Mouse (Mus musculus) liver, embryonic 15.5 days (tissue): Measurements from ENCODE around the gene Tub. TPM values are rescaled to one million over a fixed set of nuclear protein-coding genes. Genes with fewer than 3 reads are reported as not detected.

Experiments
- ATAC-seq: fragments of 200-750 bp; cut with Nextera tagmentation; 2 replicates; pipeline ENCODE4 v1.8.0; 2017; ENCODE audit warnings: moderate number of reproducible peaks, mild to moderate bottlenecking, moderate library complexity; ENCODE audit not compliant: insufficient read depth
- H3K27ac ChIP-seq: fragments of 300-500 bp; sonication (generic); replicated peaks from 2 replicates; pipeline ENCODE4 v1.5.1; 2015; ENCODE audit warnings: mild to moderate bottlenecking, inconsistent platforms
- H3K27me3 ChIP-seq: fragments of 300-500 bp; sonication (generic); 2 replicates; pipeline ENCODE4 v1.6.1; 2015; ENCODE audit warnings: mild to moderate bottlenecking, inconsistent platforms
- H3K36me3 ChIP-seq: fragments of 300-500 bp; sonication (generic); replicated peaks from 2 replicates; pipeline ENCODE4 v1.6.1; 2015; ENCODE audit warnings: moderate library complexity, mild to moderate bottlenecking, inconsistent platforms
- H3K4me1 ChIP-seq: fragments of 300-500 bp; sonication (generic); replicated peaks from 2 replicates; pipeline ENCODE4 v1.6.1; 2015; ENCODE audit warnings: inconsistent platforms
- H3K4me2 ChIP-seq: fragments of 300-500 bp; sonication (generic); 2 replicates; pipeline ENCODE4 v1.6.1; 2015; ENCODE audit warnings: moderate library complexity, mild to moderate bottlenecking, inconsistent platforms
- H3K4me3 ChIP-seq: fragments of 300-500 bp; sonication (generic); replicated peaks from 2 replicates; pipeline ENCODE4 v1.5.1; 2015; ENCODE audit warnings: mild to moderate bottlenecking, inconsistent platforms
- H3K9ac ChIP-seq: fragments of 300-500 bp; sonication (generic); 2 replicates; pipeline ENCODE4 v1.6.1; 2015; ENCODE audit warnings: moderate library complexity, mild to moderate bottlenecking, inconsistent platforms
- H3K9me3 ChIP-seq: fragments of 300-500 bp; sonication (generic); replicated peaks from 2 replicates; pipeline ENCODE4 v1.6.1; 2016; ENCODE audit warnings: inconsistent platforms
- WGBS: fragments of 180-500 bp; shearing (Covaris S2); methylation state at CpG from one replicate; pipeline ENCODE4 v1.1.7; 2015; ENCODE audit warnings: mixed read lengths; ENCODE audit not compliant: insufficient replicate concordance; 5-methylcytosine and 5-hydroxymethylcytosine counted together
- polyA plus RNA-seq: library from polyadenylated mRNA; unstranded; fragments of >200 nt; fragmentation: Nextera tagmentation; extraction: Ambion mirVana; gene quantifications from 2 replicates; pipeline ENCODE4 v1.2.1, GENCODE M21; 2015

Tub gene
- polyA plus RNA-seq, 1 experiment from 2014 or later = 0.05 TPM

DNA sequence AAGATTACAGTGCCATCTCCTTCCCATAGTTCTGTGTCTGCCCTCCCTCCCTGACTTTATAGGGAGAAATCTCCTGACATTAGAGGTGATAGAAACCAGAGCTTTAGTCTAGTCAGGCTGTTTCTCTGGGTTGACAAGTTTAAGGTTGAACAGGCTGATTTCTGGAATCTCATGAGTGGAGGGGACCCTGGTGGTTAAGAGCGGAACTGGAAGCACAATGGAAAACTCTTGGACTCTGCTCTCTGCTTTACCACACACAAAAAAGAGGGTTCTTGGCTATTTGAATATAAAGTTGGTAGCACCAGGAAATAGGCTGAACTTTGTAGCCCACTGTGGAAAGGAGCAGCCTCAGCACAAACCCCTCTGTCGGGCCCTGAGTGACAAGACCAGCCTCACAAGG is 81.9 kb downstream of the Tub start:
- no peak for ATAC-seq
- 57% methylated on average over 2 of the region's 2 CpGs for WGBS
- Histone ChIP-seq H3K36me3 (no peaks in the 10 kb centered on the region), H3K4me2 (no peak overlapping the region), H3K27me3 (no peaks in the 10 kb centered on the region), H3K9me3 (no peaks in the 10 kb centered on the region), H3K4me3 (no peak overlapping the region), H3K9ac (no peak overlapping the region), H3K4me1 (no peaks in the 10 kb centered on the region), H3K27ac (no peak overlapping the region)

DNA sequence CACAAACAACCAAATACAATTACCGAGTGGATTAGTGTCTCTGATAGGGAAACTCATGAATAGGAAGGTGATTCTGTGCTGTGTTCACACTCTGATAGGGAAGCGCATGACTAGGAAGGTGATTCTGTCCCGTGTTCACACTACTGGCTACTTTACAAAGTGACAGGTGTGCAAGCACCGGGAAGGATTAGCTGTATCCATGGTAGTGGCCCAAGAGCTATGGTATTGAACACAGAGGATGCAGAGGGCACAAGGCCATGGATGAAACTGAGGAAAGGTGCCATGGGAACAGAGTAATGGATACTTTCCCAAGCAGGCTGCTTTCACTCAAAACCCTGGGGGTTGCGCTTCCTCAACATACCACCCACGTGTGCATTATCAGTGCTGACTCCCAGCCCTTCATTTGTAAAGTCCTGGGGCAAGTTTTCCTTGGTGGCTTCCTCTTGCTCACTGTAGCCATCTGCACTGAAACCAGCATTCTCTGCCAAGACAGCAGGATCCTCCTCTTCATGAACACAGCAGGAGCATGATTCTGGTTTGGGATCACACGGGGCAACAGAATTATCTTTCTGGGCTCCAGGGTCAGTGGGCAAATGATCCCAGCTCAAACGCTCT is 88.1 kb downstream of the Tub start:
- Histone ChIP-seq H3K4me1 (no peaks in the 10 kb centered on the region), H3K4me3 (no peak overlapping the region), H3K9ac (no peak overlapping the region), H3K4me2 (no peak overlapping the region), H3K27me3 (no peaks in the 10 kb centered on the region), H3K27ac (no peak overlapping the region), H3K9me3 (no peaks in the 10 kb centered on the region), H3K36me3 (no peaks in the 10 kb centered on the region)
- no peak for ATAC-seq
- 60% methylated on average over 8 of the region's 8 CpGs for WGBS

DNA sequence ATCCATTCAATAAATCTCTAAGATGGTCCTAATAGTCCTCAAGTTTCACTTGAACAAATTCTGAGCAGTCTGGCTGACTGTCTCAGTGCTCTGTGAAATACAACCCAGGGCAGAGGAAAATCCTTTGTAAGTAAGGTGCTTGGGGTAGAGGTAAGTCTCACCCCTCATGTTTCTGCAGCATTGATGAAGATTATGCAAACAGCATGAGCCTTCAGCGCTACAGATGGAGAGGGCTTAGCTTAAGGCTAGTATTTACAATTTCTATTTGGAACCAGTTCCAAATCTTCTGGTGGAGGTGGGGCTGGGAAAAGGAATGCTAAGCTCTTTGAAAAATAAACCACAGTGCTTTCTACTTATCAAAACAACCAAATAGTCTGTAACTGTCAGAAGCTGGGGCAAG is 88.8 kb downstream of the Tub start:
- no peak overlapping the region for H3K4me2 ChIP-seq
- 46% methylated on average over 1 of the region's 1 CpGs for WGBS
- H3K27me3 ChIP-seq = no peaks in the 10 kb centered on the region
- H3K9ac ChIP-seq = no peak overlapping the region
- H3K9me3 ChIP-seq = no peaks in the 10 kb centered on the region
- H3K36me3 ChIP-seq = no peaks in the 10 kb centered on the region
- ATAC-seq = no peak
- H3K27ac ChIP-seq = no peak overlapping the region
- H3K4me1 ChIP-seq = no peaks in the 10 kb centered on the region
- no peak overlapping the region for H3K4me3 ChIP-seq

DNA sequence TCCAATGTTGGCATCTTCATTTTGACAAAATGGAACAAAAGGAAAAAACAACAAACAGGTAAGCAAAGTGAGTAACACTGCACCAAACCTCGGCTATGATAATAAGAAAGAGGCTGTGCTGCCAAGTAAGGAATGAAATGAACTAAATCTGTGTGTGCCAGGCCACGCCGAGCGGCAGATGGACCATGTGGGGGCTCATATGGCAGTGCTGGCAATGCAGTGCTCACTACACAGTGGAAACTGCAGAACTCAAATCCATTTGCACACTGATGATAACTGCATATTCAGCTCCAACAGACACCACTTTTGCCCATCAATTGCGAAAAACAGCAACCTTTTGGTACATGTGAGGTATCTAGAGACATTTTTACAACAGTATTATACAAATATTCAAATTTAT is 89.3 kb downstream of the Tub start:
- Histone ChIP-seq H3K36me3 (no peaks in the 10 kb centered on the region), H3K9ac (no peak overlapping the region), H3K4me1 (no peaks in the 10 kb centered on the region), H3K4me3 (no peak overlapping the region), H3K27ac (no peak overlapping the region), H3K27me3 (no peaks in the 10 kb centered on the region), H3K9me3 (no peaks in the 10 kb centered on the region), H3K4me2 (no peak overlapping the region)
- WGBS = 67% methylated on average over 5 of the region's 5 CpGs
- ATAC-seq = no peak

DNA sequence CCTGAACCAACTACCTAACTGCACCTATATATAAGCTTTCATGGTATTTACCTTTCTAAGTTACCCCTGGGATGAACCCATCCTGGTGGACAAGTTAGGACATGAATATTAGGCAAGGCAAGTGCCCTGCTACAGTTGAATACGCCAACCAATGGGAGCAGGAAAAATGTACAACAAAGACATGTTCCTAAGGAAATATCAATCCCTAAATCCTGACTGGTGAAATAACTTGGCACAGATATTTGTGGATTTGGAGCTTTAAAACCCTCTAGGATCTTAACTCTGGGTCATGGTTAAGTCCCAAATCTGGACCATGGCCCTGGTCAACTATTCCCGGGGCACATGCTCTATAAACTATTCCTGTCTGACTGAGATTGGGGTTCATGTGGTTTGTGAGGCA is 95.7 kb downstream of the Tub start:
- no peak for ATAC-seq
- Histone ChIP-seq H3K4me1 (no peaks in the 10 kb centered on the region), H3K9ac (no peak overlapping the region), H3K4me3 (no peak overlapping the region), H3K4me2 (no peak overlapping the region), H3K27me3 (no peaks in the 10 kb centered on the region), H3K9me3 (no peaks in the 10 kb centered on the region), H3K27ac (no peak overlapping the region), H3K36me3 (no peaks in the 10 kb centered on the region)
- WGBS = 73% methylated on average over 2 of the region's 2 CpGs

DNA sequence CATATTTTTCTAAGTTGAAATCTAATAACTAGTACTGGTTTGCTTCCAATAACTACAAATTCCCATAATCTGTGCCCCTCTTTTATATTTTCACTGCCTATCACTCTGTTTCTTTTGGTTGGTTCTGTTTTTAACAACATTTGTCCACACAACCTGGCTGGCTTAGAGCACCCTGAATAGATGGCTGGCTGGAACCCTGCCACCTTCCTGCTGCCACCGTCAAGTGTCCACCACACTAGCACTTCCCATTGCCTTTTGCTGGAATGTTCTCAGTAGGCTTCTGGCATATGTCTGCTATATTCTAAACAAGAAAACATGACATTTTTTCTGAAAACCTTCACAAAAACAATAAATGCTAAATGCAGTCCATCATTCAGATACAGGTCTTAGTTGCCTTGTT is 100.7 kb downstream of the Tub start:
- ATAC-seq = no peak
- Histone ChIP-seq H3K36me3 (no peaks in the 10 kb centered on the region), H3K4me3 (no peak overlapping the region), H3K9me3 (no peaks in the 10 kb centered on the region), H3K4me1 (no peaks in the 10 kb centered on the region), H3K27ac (no peak overlapping the region), H3K4me2 (no peak overlapping the region), H3K9ac (no peak overlapping the region), H3K27me3 (no peaks in the 10 kb centered on the region)
- WGBS = 68% methylated on average over 1 of the region's 1 CpGs

DNA sequence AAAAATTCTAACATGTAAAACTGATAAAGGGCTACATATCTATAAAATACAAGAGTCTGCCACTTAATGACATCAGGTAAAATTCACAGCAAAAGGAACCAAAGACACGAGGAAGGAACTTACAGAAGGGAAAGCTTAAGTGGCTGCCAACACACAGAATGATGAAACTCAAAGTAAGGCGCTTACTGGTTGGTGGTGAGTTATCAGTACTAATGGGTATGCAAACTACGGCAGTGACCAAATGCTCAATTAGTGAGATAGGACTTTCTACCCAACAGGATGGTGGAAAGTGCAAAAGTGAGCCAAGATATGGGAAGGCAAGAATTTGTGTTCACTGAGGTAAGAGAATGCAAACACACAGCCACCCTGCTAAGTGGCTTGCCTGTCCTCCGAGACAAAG is 109.4 kb downstream of the Tub start:
- no peaks in the 10 kb centered on the region for H3K9me3 ChIP-seq
- H3K27me3 ChIP-seq = no peaks in the 10 kb centered on the region
- H3K36me3 ChIP-seq = no peaks in the 10 kb centered on the region
- no peak overlapping the region for H3K27ac ChIP-seq
- no peaks in the 10 kb centered on the region for H3K4me1 ChIP-seq
- WGBS = 56% methylated on average over 4 of the region's 4 CpGs
- ATAC-seq = no peak
- no peak overlapping the region for H3K4me3 ChIP-seq
- H3K9ac ChIP-seq = no peak overlapping the region
- no peak overlapping the region for H3K4me2 ChIP-seq

DNA sequence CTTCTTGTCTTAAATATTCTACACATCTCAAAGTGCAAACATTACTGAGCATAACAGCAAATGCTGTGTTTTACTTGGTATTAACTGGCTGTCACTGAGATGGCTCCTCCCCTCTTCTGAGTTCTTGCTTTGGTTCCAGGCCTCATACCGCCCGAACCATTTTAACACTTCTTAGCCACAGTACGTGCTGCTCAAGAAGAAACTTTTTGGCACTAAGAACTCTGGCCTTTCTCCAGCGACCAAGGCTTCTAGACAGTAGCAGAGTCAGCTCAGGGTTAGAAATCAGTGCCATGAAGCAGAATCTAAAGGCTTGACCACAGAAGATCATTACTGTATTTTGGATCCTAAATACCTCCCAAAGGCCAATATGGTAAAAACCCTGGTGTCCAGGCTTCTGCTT is 119.5 kb downstream of the Tub start:
- 68% methylated on average over 4 of the region's 4 CpGs for WGBS
- Histone ChIP-seq H3K9ac (no peak overlapping the region), H3K4me3 (no peak overlapping the region), H3K4me1 (no peaks in the 10 kb centered on the region), H3K4me2 (no peak overlapping the region), H3K36me3 (no peaks in the 10 kb centered on the region), H3K27ac (no peak overlapping the region), H3K27me3 (no peaks in the 10 kb centered on the region), H3K9me3 (no peaks in the 10 kb centered on the region)
- no peak for ATAC-seq

DNA sequence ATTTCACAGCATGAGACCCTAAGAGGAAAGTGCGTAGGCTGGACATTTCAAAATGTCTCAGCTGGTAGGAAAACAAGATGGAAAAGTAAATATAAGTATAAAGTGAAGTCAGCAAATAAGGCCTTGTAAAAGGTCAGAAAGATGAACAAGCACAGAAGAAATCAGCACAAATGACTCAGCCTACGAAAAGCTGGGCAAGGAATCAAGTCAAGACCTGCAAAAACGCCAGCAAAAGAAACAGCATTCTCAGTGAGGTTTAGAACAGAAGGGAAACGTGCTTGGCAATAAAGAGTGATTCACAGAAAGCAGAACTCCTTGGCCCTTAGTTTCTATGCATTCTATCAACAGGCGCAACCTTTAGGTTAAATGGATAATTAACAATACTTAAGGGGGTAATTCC is 122.2 kb downstream of the Tub start:
- no peak for ATAC-seq
- no peak overlapping the region for H3K4me3 ChIP-seq
- H3K36me3 ChIP-seq = no peaks in the 10 kb centered on the region
- no peak overlapping the region for H3K4me2 ChIP-seq
- no peak overlapping the region for H3K27ac ChIP-seq
- 55% methylated on average over 5 of the region's 5 CpGs for WGBS
- H3K9ac ChIP-seq = no peak overlapping the region
- H3K4me1 ChIP-seq = no peaks in the 10 kb centered on the region
- no peaks in the 10 kb centered on the region for H3K27me3 ChIP-seq
- H3K9me3 ChIP-seq = no peaks in the 10 kb centered on the region

DNA sequence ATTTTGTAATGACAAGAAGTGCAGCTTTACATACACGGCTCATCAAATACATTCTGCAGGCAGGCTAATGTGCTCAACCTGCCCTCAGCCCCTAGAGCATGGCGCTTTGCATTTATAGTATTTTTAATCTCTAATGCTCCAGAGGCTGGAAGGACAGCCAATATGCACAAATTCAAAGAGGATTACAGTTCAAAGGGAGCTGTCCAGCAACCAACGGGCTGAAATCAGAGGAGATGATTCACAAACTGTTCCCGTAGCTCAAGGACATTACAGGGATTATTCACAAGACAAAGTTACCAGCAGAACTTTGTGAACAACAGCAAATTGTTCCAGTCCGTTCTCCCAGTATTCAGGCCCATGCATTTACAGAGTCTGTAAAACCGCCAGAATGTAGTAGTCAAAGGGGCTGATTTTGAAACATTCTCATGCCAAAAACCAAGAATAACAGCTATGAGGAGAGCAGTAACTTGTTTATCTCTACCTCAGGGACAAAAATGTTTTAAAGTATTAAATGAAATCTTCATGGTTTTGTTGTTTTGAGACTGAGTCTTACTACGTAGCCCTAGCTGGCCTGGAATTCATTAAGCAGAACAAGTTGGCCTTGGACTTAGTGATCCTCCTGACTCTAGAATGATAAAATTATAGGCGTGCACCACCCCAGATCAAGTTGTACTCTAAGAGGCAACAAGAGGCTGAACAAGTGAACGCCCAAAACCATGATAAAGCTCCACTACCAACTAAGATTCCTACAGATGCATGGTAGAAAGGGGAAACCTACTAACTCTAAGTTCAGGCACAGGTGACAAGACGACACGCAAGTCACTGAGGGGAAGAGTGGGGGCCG is 132.4 kb downstream of the Tub start:
- Histone ChIP-seq H3K36me3 (no peaks in the 10 kb centered on the region), H3K4me3 (peak overlapping the region; percentile 50), H3K4me1 (0 out of 2 replicates have a peak, but pooled peaks cover 11% of the 10 kb centered on the region), H3K27ac (no peak overlapping the region), H3K9me3 (no peaks in the 10 kb centered on the region), H3K4me2 (peak overlapping the region; percentile 67), H3K9ac (no peak overlapping the region), H3K27me3 (peaks cover 38% of the 10 kb centered on the region)
- 17% methylated on average over 12 of the region's 12 CpGs for WGBS
- ATAC-seq = no peak

DNA sequence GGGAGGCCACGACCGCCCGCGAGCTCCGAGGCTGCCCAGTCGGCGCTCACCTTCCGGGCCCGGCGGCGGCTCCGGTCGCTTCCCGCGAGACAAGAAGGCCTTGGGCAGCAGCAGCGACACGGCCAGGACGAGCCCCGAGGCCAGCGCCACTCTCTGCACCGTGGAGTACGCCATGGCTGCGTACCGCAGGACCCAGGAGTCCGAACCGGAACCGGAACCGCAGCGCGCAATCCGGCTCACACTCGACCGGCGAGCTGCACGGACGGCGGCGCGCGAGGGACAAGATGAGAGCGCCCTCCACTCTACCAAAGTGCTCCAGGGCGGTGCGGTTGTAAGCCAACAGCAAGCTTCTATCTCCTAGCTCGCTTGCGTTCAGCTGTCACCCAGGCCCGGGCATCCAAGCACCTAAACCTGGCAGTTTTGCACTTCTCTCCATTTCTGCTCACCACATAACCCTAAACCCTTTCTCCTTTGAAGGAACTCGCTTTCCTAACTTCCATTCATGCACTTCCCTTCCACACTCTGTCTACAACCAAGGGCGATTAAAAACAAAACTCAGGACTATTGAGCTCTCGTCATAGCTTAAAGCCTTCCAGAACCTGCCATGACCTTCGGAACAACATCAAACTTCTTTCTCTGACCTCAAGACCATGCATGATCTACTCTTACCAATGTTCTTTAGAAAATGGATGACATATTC is 133.1 kb downstream of the Tub start, which contains the start of gene Ric3:
Gene Ric3 (minus strand): TSS at position 219 of the 700 bp plus-strand sequence.
- H3K27ac ChIP-seq = no peak within 1 kb of the TSS
- H3K9ac ChIP-seq = no peak within 1 kb of the TSS
- peak within 1 kb of the TSS; percentile 50 for H3K4me3 ChIP-seq
- H3K27me3 ChIP-seq = peaks cover 38% of the 10 kb centered on the region
- H3K4me2 ChIP-seq = peak within 1 kb of the TSS; percentile 67
- peak; percentile 18; the same call in 1 of the 2 replicates for ATAC-seq
- no peaks in the 10 kb centered on the region for H3K9me3 ChIP-seq
- 0 out of 2 replicates have a peak, but pooled peaks cover 11% of the 10 kb centered on the region for H3K4me1 ChIP-seq
- no peaks in the 10 kb centered on the region for H3K36me3 ChIP-seq
- WGBS = 4% methylated on average over 50 of the region's 50 CpGs
